ENCODE assay signal across 17 mouse cellular contexts in the genomic region with DNA sequence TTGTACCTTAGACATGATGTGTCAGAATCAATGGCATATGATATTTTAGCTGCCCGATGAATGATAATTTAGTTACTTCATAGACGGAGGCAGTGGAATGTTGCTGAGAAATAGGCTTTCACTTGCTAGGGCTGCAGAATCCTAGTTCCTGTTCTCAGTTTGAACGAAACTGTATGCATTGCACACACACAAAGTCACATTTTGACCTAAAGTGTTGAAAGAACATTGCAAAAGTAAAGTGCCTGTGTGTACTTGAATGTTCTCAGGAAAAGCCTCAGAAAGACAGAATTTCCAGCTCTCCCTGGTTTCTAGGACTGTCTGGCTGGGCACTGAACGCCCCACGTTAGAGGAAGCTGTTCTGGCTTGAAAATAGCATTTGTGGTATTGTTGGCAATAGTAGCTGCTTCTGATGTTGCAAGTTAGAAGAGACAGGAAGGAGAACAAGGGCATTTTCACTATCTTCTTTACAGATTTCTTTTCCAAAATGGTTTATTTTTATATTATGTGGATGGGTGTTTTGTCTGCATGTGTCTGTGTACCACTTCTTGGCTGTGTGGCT. TPM values are rescaled to one million over a fixed set of nuclear protein-coding genes. Genes with fewer than 3 reads are reported as not detected.
DNase-seq lines count a peak whose midpoint lies in the region; ATAC-seq and TF ChIP-seq lines count a peak whose summit lies in the region.
"Had no signal": no experiment of that assay in that cellular context is flagged by ENCODE, and none has a peak within 500 bp of the region (broad histone marks: within the 10 kb centered on the region; RNA-seq: fewer than 3 reads in every experiment).

No protein-coding gene starts in this region.

- H3K4me2 ChIP-seq in liver, embryonic 11.5 days: no peak overlapping the region
- no peak overlapping the region for H3K4me2 ChIP-seq in forebrain, embryonic 16.5 days (ENCODE audit: low read length)
- H3K4me2 ChIP-seq: forebrain, embryonic 12.5 days had no signal

- H3K4me1 ChIP-seq in liver, adult 2 months (ENCODE audit: control insufficient read depth, insufficient read depth, low read length): no peaks in the 10 kb centered on the region
- H3K4me1 ChIP-seq in liver, embryonic 11.5 days (replicated peaks; ENCODE audit: control insufficient read depth, insufficient read depth, low read length): no peaks in the 10 kb centered on the region
- H3K4me1 ChIP-seq in forebrain, embryonic 16.5 days (replicated peaks; ENCODE audit: control insufficient read depth, insufficient read depth, low read length): no peaks in the 10 kb centered on the region
- no peaks in the 10 kb centered on the region for H3K4me1 ChIP-seq in forebrain, embryonic 10.5 days
- H3K4me1 ChIP-seq: forebrain, embryonic 12.5 days; hindbrain, embryonic 10.5 days had no signal

- H3K9me3 ChIP-seq in liver, embryonic 11.5 days (ENCODE audit: control insufficient read depth, low read length): no peaks in the 10 kb centered on the region
- no peaks in the 10 kb centered on the region for H3K9me3 ChIP-seq in forebrain, embryonic 16.5 days (ENCODE audit: control insufficient read depth, low read length)
- no peaks in the 10 kb centered on the region for H3K9me3 ChIP-seq in forebrain, embryonic 10.5 days
- H3K9me3 ChIP-seq: forebrain, embryonic 12.5 days; hindbrain, embryonic 10.5 days had no signal

- DNase-seq in liver, adult 2 months (ENCODE audit: extremely low read depth, low read depth, low spot score): no peak
- DNase-seq in liver, embryonic 11.5 days (ENCODE audit: low spot score): no peak
- DNase-seq in A20 (ENCODE audit: low read depth, low spot score): peak; percentile 44
- DNase-seq in fibroblast of lung, adult 2 months (ENCODE audit: low read depth): peak; percentile 11
- no peak for DNase-seq in forebrain, embryonic 10.5 days (ENCODE audit: extremely low spot score, low spot score)
- DNase-seq: B cell, adult 2 months; cerebellum, postnatal 10 days; embryo, embryonic 11 days; gastrocnemius, postnatal 14 days; kidney, adult 11 months; layer of hippocampus, postnatal 36 days; right cerebral cortex, adult 18-20 months; thymus, postnatal 36 days had no signal

- H3K9ac ChIP-seq in liver, adult 2 months (ENCODE audit: low read depth, low read length): no peak overlapping the region
- no peak overlapping the region for H3K9ac ChIP-seq in liver, embryonic 11.5 days (ENCODE audit: low read depth, low read length)
- H3K9ac ChIP-seq in forebrain, embryonic 16.5 days (replicated peaks; ENCODE audit: low read depth, low read length): no peak overlapping the region
- H3K9ac ChIP-seq: forebrain, embryonic 12.5 days had no signal

- TF ChIP-seq CTCF in liver, adult 2 months (IDR thresholded peaks at IDR 0.05; ENCODE audit: low read depth, low read length): no peak

- TF ChIP-seq POLR2A in liver, adult 2 months (IDR thresholded peaks at IDR 0.05; ENCODE audit: extremely low read depth, insufficient read depth, low read length): no peak

- ATAC-seq in liver, embryonic 11.5 days (replicated peaks; ENCODE audit: low FRiP score): no peak
- peak; percentile 64; the same call in 1 of the 2 replicates for ATAC-seq in monocyte, adult 5-6 weeks (replicated peaks; ENCODE audit: insufficient number of reproducible peaks, low FRiP score, low TSS enrichment, poor library complexity, severe bottlenecking)
- no peak for ATAC-seq in forebrain, embryonic 16.5 days

- no peaks in the 10 kb centered on the region for H3K27me3 ChIP-seq in liver, adult 2 months (ENCODE audit: control insufficient read depth, insufficient read depth, low read length)
- no peaks in the 10 kb centered on the region for H3K27me3 ChIP-seq in liver, embryonic 11.5 days (replicated peaks; ENCODE audit: control insufficient read depth, insufficient read depth, low read length)
- no peaks in the 10 kb centered on the region for H3K27me3 ChIP-seq in forebrain, embryonic 16.5 days (replicated peaks; ENCODE audit: control insufficient read depth, insufficient read depth, low read length)
- H3K27me3 ChIP-seq in forebrain, embryonic 10.5 days (ENCODE audit: poor library complexity, severe bottlenecking): no peaks in the 10 kb centered on the region
- H3K27me3 ChIP-seq: forebrain, embryonic 12.5 days had no signal

- 82% methylated on average over 5 of the region's 5 CpGs for WGBS in liver, adult 2 months
- WGBS in liver, embryonic 11.5 days: 77% methylated on average over 5 of the region's 5 CpGs
- WGBS in forebrain, embryonic 16.5 days: 95% methylated on average over 5 of the region's 5 CpGs
- WGBS in forebrain, embryonic 10.5 days: 98% methylated on average over 5 of the region's 5 CpGs

- H3K27ac ChIP-seq in liver, adult 2 months (replicated peaks; ENCODE audit: insufficient read depth, low read depth, low read length): 0 out of 2 replicates have a peak overlapping the region, but pooled peaks have one; percentile 14
- no peak overlapping the region for H3K27ac ChIP-seq in liver, embryonic 11.5 days (ENCODE audit: low read depth, low read length)
- H3K27ac ChIP-seq in forebrain, embryonic 16.5 days (ENCODE audit: low read length): no peak overlapping the region
- H3K27ac ChIP-seq in forebrain, embryonic 10.5 days: no peak overlapping the region
- H3K27ac ChIP-seq: forebrain, embryonic 12.5 days; hindbrain, embryonic 10.5 days had no signal

- no peak overlapping the region for H3K4me3 ChIP-seq in liver, adult 2 months (ENCODE audit: insufficient read depth, low read depth, low read length)
- no peak overlapping the region for H3K4me3 ChIP-seq in liver, embryonic 11.5 days (ENCODE audit: low read depth, low read length)
- H3K4me3 ChIP-seq in forebrain, embryonic 16.5 days (replicated peaks; ENCODE audit: low read length): no peak overlapping the region
- no peak overlapping the region for H3K4me3 ChIP-seq in forebrain, embryonic 10.5 days
- H3K4me3 ChIP-seq: forebrain, embryonic 12.5 days; hindbrain, embryonic 10.5 days had no signal

- 0 out of 2 replicates have a peak, but pooled peaks cover 1% of the 10 kb centered on the region for H3K36me3 ChIP-seq in liver, adult 2 months (ENCODE audit: control insufficient read depth, insufficient read depth, low read length)
- H3K36me3 ChIP-seq in liver, embryonic 11.5 days (ENCODE audit: control insufficient read depth, insufficient read depth, low read length): no peaks in the 10 kb centered on the region
- H3K36me3 ChIP-seq in forebrain, embryonic 16.5 days (ENCODE audit: control insufficient read depth, insufficient read depth): no peaks in the 10 kb centered on the region
- H3K36me3 ChIP-seq in forebrain, embryonic 10.5 days (replicated peaks): peaks cover 85% of the 10 kb centered on the region

- no peaks in the 10 kb centered on the region for H3K79me2 ChIP-seq in liver, adult 2 months (ENCODE audit: control insufficient read depth, insufficient read depth, low read length)

RNA-seq across cellular contexts. Expression of a gene that starts 14.8 kb away (rescaled TPM):
- 1.4 and 1.8 TPM in 2 replicates for total RNA-seq in liver, adult 2 months (2014; rRNA removed)
- 0.78 and 0.81 TPM in 2 replicates for polyA plus RNA-seq in liver, adult 2 months (2012; rRNA removed)
- 1.5 and 2.8 TPM in 2 replicates for polyA plus RNA-seq in liver, embryonic 11.5 days (2014; fragmentation: Nextera tagmentation; extraction: Ambion mirVana)
- total RNA-seq in monocyte, adult 5-6 weeks (2017): 0.21 to 0.57 TPM (median 0.39 TPM) in 3 replicates
- polyA plus RNA-seq in forebrain, embryonic 16.5 days (2015; fragmentation: Nextera tagmentation; extraction: Ambion mirVana): 3.4 and 4.5 TPM in 2 replicates
- 4.5 and 5.9 TPM in 2 replicates for polyA plus RNA-seq in forebrain, embryonic 10.5 days (2016; fragmentation: Nextera tagmentation; extraction: Ambion mirVana)

RNA-seq across cellular contexts. Expression of a gene that starts 20.9 kb away (rescaled TPM):
- 661 and 805 TPM in 2 replicates for total RNA-seq in liver, adult 2 months (2014; rRNA removed)
- polyA plus RNA-seq in liver, adult 2 months (2012; rRNA removed): 111 and 115 TPM in 2 replicates
- 1,254 and 1,406 TPM in 2 replicates for polyA plus RNA-seq in liver, embryonic 11.5 days (2014; fragmentation: Nextera tagmentation; extraction: Ambion mirVana)
- 1,318 to 2,339 TPM (median 2,031 TPM) in 3 replicates for total RNA-seq in monocyte, adult 5-6 weeks (2017)
- 455 and 506 TPM in 2 replicates for polyA plus RNA-seq in forebrain, embryonic 16.5 days (2015; fragmentation: Nextera tagmentation; extraction: Ambion mirVana)
- polyA plus RNA-seq in forebrain, embryonic 10.5 days (2016; fragmentation: Nextera tagmentation; extraction: Ambion mirVana): 1,017 and 1,037 TPM in 2 replicates

RNA-seq across cellular contexts. Expression of a gene that starts 21.1 kb away (rescaled TPM):
- 0.54 and 1.0 TPM in 2 replicates for total RNA-seq in liver, adult 2 months (2014; rRNA removed)
- 0.55 TPM in 2 replicates for polyA plus RNA-seq in liver, adult 2 months (2012; rRNA removed)
- 4.1 and 4.2 TPM in 2 replicates for polyA plus RNA-seq in liver, embryonic 11.5 days (2014; fragmentation: Nextera tagmentation; extraction: Ambion mirVana)
- total RNA-seq in monocyte, adult 5-6 weeks (2017): 0.78 to 0.96 TPM (median 0.86 TPM) in 3 replicates
- 3.9 and 4.7 TPM in 2 replicates for polyA plus RNA-seq in forebrain, embryonic 16.5 days (2015; fragmentation: Nextera tagmentation; extraction: Ambion mirVana)
- polyA plus RNA-seq in forebrain, embryonic 10.5 days (2016; fragmentation: Nextera tagmentation; extraction: Ambion mirVana): 3.6 and 3.9 TPM in 2 replicates

Comparison
In these comparisons a context has a peak if more than half of its experiments do, and no peak if none do; other contexts are left out.
1. DNase-seq: peak in A20 (single experiment) and fibroblast of lung, adult 2 months (single experiment); none in liver, adult 2 months (single experiment), liver, embryonic 11.5 days (single experiment) and forebrain, embryonic 10.5 days (single experiment).